Mouse (Mus musculus): Measurements from ENCODE around the gene Gm10491.
A peak's percentile ranks its signal among the peaks of the same experiment; 100 is the strongest.

Gm10491 gene

GRCm38 (mm10) chrX:7879819-7880218 is 27.8 kb downstream of the Gm10491 start:
- peak; percentile 52 for DNase-seq (ENCODE audit: low read depth, low spot score)

GRCm38 (mm10) chrX:7878495-7878894 is 29.1 kb downstream of the Gm10491 start:
- DNase-seq (ENCODE audit: low read depth, low spot score), result no peak

GRCm38 (mm10) chrX:7878007-7878419 is 29.6 kb downstream of the Gm10491 start, which contains the start of gene Pim2:
TSS of gene Pim2 (plus strand) at chrX:7878262.
- DNase-seq (ENCODE audit: low read depth, low spot score), result peak; percentile 71

DNA sequence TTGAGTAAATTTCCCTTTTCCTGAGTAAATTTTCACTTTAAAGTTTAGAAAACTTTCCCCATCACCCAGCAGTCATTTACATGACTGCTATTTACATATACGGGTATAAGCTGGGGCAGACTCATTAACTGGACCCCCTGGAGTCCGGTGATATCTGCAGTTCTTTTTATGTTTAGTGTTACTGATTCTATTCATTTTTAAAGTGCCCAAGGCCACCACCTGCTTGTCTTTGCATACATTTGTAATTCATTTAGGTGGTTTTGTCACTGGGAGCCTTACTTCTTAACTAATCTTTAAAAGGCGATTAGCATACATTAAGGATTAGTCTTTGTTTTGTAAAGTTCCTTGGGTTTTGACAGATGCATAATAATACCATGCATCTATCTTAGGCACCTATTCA is 37.8 kb downstream of the Gm10491 start:
- no peak for DNase-seq (ENCODE audit: low read depth, low spot score)

DNA sequence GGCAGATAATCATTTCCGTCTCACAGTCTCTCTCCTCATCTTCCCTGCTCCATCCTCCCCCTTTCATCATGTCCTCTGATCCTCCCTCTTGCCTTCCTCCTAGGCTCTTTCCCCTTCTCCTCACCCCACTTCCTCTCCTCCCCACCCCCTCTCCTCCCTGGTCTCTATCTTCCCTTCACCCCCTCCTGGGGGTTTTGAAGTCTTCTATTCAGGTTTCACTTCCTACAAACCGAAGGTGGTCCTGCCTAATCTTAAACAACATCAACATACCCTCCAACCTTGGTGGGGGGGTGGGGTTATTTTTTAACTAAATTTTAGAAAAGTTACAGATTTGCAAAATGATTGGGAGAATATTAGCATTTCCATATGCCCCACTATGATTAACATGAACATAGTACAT is 39.1 kb downstream of the Gm10491 start:
- DNase-seq (ENCODE audit: low read depth, low spot score), result no peak

- DNase-seq (ENCODE audit: low read depth, low spot score), result no peak
These were observed 40.5 kb downstream of the Gm10491 start for GRCm38 (mm10) chrX:7867141-7867540.

DNA sequence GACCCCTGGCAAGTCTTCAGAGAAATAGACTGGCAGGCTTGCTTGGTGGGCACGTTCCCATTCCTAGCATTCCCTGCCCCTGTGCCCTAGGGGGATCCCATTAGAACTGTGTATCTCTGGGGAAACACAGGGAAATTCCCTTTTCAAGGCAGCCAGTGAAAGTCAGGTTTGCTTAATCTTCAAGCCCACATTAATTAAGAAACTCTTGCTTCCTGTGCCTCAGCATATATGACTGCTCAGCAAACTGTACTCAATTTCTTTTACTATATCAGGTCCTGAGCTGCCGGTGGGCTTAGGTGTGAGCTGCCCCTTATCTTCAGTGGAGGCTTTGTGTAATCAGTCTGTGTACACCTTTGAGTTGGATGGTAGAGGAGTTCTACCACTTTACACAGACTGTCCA is 41.8 kb downstream of the Gm10491 start:
- DNase-seq (ENCODE audit: low read depth, low spot score), result no peak

- no peak for DNase-seq (ENCODE audit: low read depth, low spot score)
These were observed 42.3 kb downstream of the Gm10491 start for GRCm38 (mm10) chrX:7865343-7865742.

GRCm38 (mm10) chrX:7864551-7864950 is 43.1 kb downstream of the Gm10491 start:
- no peak for DNase-seq (ENCODE audit: low read depth, low spot score)

- DNase-seq (ENCODE audit: low read depth, low spot score), result no peak
These were observed 44.5 kb downstream of the Gm10491 start for GRCm38 (mm10) chrX:7863181-7863580.

DNA sequence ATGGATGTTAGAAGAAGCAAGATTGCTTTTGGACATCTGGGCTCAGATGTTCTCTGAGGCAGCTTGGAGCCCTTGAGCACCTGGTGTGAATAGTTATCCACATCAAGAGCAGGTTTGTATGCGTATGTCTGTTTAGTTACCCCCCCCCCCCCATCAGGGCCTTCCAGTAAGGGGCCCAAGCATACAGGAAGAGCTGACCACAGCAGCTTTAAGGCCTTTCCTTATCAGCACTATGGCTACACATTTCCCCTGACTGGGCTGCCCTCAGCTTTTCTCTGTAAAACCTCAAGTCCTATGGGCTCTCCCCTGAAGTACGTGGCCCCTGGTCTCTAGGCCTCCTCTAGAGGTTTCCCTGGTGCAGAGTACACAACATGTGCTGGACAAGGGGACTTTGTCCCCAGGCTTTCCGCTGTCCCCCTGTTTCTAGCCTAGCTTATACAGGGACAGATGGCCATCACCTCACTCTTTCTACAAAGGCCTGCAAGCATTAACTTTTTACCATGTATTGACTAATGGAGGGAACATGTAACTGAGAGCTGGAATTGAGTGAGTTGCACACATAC is 48.4 kb downstream of the Gm10491 start:
- DNase-seq (ENCODE audit: low read depth, low spot score), result no peak
